Mouse (Mus musculus): ENCODE data around the gene Phf23.

GRCm38 (mm10) chr11:69956218-69956617, 39.4 kb upstream of the Phf23 start:
- TF ChIP-seq CTCF (IDR thresholded peaks at IDR 0.05; ENCODE audit: control insufficient read depth, insufficient read depth, insufficient read length): no peak
- no peak for TF ChIP-seq CEBPB (IDR thresholded peaks at IDR 0.05; ENCODE audit: low read depth)
- no peak for TF ChIP-seq MYOD1 (IDR thresholded peaks at IDR 0.05; ENCODE audit: control insufficient read depth, insufficient read length, low read depth)
- no peak for TF ChIP-seq MAX (IDR thresholded peaks at IDR 0.05)
- TF ChIP-seq USF1 (IDR thresholded peaks at IDR 0.05; ENCODE audit: low read depth): no peak
- TF ChIP-seq FOSL1 (IDR thresholded peaks at IDR 0.05; ENCODE audit: insufficient read depth, low read length, poor library complexity, severe bottlenecking): no peak
- TF ChIP-seq MYOG (IDR thresholded peaks at IDR 0.05; ENCODE audit: control insufficient read depth, extremely low read depth, insufficient read length): no peak
